Mouse (Mus musculus): ENCODE measurements at regions not wholly inside any gene's neighbourhood (a gene's known extent, or its start where the extent isn't known, plus 50 kb on each side); places are given as distances from the start of the nearest gene placed in this dataset.

DNA sequence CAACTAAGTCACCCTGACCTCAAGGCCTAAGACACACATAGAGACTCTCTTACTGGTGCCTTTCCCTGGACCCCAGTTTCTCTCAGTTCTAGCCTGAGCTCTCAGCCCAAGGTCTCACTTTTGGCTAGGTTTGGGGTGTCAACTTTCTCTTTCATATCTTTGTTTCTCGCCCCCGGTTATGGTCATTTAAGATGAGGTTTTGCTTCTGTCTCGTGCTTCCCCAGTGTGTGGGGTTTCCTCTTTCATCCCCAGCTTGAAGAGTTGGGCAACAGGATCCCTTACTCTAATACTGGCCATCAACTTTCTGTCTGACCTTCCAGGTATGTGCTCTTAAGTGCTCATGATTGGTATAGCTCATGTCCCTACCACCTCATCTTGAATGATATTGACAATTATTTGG is 67.5 kb downstream of the Lmo4 start:
- Histone ChIP-seq H3K4me2 (replicated peaks) (no peak overlapping the region), H3K27ac (replicated peaks) (no peak overlapping the region), H3K36me3 (no peaks in the 10 kb centered on the region), H3K4me1 (no peaks in the 10 kb centered on the region), H3K9me3 (no peaks in the 10 kb centered on the region), H3K4me3 (no peak overlapping the region), H3K9ac (replicated peaks) (no peak overlapping the region), H3K27me3 (no peaks in the 10 kb centered on the region)
- ATAC-seq (replicated peaks): no peak
- 93% methylated on average over 3 of the region's 3 CpGs for WGBS

DNA sequence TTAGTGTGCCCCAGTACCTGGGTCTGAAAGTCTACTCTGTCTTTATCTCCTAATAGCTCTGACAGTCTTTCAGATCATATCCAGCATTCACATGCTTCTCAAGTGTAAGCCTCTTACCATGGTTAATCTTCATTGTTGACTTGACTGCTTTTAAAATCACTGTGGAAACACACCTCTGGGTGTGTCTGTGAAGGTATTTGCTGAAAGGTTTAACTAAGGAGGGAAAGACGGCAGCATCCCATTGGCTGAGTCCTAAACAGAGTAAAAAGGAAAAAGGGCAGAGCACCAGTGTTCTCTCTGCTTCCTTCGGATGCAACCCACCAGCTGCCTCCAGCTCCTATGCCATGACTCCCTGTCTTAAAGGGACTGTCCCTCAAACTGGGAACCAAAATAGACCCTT is 68.6 kb downstream of the Lmo4 start:
- no peak overlapping the region for H3K4me2 ChIP-seq (replicated peaks)
- H3K27ac ChIP-seq (replicated peaks): no peak overlapping the region
- no peaks in the 10 kb centered on the region for H3K9me3 ChIP-seq
- H3K9ac ChIP-seq (replicated peaks): no peak overlapping the region
- 70% methylated on average over 2 of the region's 2 CpGs for WGBS
- no peaks in the 10 kb centered on the region for H3K4me1 ChIP-seq
- ATAC-seq (replicated peaks): no peak
- no peak overlapping the region for H3K4me3 ChIP-seq
- no peaks in the 10 kb centered on the region for H3K27me3 ChIP-seq
- no peaks in the 10 kb centered on the region for H3K36me3 ChIP-seq

GRCm38 (mm10) chr3:144135646-144136045 is 69.4 kb downstream of the Lmo4 start:
- Histone ChIP-seq H3K9ac (replicated peaks) (no peak overlapping the region), H3K36me3 (no peaks in the 10 kb centered on the region), H3K27me3 (no peaks in the 10 kb centered on the region), H3K4me2 (replicated peaks) (no peak overlapping the region), H3K9me3 (no peaks in the 10 kb centered on the region), H3K4me3 (no peak overlapping the region), H3K27ac (replicated peaks) (no peak overlapping the region), H3K4me1 (no peaks in the 10 kb centered on the region)
- ATAC-seq (replicated peaks): no peak
- WGBS: 96% methylated on average over 6 of the region's 6 CpGs

- Histone ChIP-seq H3K36me3 (no peaks in the 10 kb centered on the region), H3K9ac (replicated peaks) (no peak overlapping the region), H3K4me3 (no peak overlapping the region), H3K27me3 (no peaks in the 10 kb centered on the region), H3K4me2 (replicated peaks) (no peak overlapping the region), H3K4me1 (peaks cover 8% of the 10 kb centered on the region; the same call in 1 of the 2 replicates), H3K9me3 (no peaks in the 10 kb centered on the region), H3K27ac (replicated peaks) (no peak overlapping the region)
- 97% methylated on average over 4 of the region's 4 CpGs for WGBS
- no peak for ATAC-seq (replicated peaks)
Observed at GRCm38 (mm10) chr3:144128042-144128441, 77.0 kb downstream of the Lmo4 start.

GRCm38 (mm10) chr3:144124353-144124752 is 80.7 kb downstream of the Lmo4 start:
- Histone ChIP-seq H3K36me3 (no peaks in the 10 kb centered on the region), H3K27me3 (no peaks in the 10 kb centered on the region), H3K4me3 (no peak overlapping the region), H3K9ac (replicated peaks) (no peak overlapping the region), H3K27ac (replicated peaks) (no peak overlapping the region), H3K4me2 (replicated peaks) (no peak overlapping the region), H3K9me3 (no peaks in the 10 kb centered on the region), H3K4me1 (peaks cover 8% of the 10 kb centered on the region; the same call in 1 of the 2 replicates)
- 21% methylated on average over 4 of the region's 4 CpGs for WGBS
- ATAC-seq (replicated peaks): peak; percentile 93

DNA sequence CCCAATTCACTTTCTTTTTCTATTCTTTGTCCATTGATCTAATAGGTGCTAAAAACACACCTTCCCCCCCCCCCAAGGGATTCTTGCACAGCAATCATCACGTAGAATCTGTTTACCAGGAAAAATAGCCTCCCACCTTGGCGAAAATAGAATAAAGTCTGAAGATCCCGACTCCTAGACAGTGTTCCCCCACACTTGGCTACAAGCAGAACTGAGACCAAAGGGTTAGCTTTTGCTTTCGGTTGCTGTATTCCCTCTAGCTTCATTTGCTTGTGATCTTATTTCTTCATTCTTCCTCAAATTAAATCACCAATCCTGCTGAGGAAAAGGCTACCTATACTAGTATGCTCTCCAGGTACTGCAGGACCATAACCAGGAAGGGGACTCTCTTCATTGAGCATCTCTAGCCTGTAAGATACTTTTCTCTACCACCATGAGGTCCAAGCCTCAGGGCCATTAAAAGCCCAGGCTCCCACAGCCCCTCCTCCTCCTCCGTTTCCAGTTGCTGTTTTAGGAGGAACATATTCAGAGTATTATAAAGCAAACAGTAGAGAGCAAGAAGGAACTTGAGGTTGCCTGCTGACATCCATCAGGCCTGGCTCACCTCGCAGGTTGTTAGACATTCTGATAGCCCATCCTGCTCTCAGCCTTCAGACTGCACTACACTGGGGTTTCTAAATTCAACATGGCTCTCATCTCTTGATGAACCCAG is 81.5 kb downstream of the Lmo4 start:
- ATAC-seq (replicated peaks): no peak
- H3K4me2 ChIP-seq (replicated peaks): no peak overlapping the region
- no peaks in the 10 kb centered on the region for H3K36me3 ChIP-seq
- no peak overlapping the region for H3K9ac ChIP-seq (replicated peaks)
- no peak overlapping the region for H3K27ac ChIP-seq (replicated peaks)
- H3K4me1 ChIP-seq: peaks cover 8% of the 10 kb centered on the region; the same call in 1 of the 2 replicates
- WGBS: 89% methylated on average over 6 of the region's 6 CpGs
- H3K9me3 ChIP-seq: no peaks in the 10 kb centered on the region
- no peaks in the 10 kb centered on the region for H3K27me3 ChIP-seq
- H3K4me3 ChIP-seq: no peak overlapping the region

- ATAC-seq (replicated peaks): no peak
- no peak overlapping the region for H3K4me3 ChIP-seq
- H3K4me2 ChIP-seq (replicated peaks): no peak overlapping the region
- no peaks in the 10 kb centered on the region for H3K27me3 ChIP-seq
- H3K9me3 ChIP-seq: no peaks in the 10 kb centered on the region
- no peak overlapping the region for H3K27ac ChIP-seq (replicated peaks)
- H3K4me1 ChIP-seq: no peaks in the 10 kb centered on the region
- H3K36me3 ChIP-seq: no peaks in the 10 kb centered on the region
- no peak overlapping the region for H3K9ac ChIP-seq (replicated peaks)
- 72% methylated on average over 3 of the region's 3 CpGs for WGBS
Observed at GRCm38 (mm10) chr3:144119076-144119475, 85.9 kb downstream of the Lmo4 start.

DNA sequence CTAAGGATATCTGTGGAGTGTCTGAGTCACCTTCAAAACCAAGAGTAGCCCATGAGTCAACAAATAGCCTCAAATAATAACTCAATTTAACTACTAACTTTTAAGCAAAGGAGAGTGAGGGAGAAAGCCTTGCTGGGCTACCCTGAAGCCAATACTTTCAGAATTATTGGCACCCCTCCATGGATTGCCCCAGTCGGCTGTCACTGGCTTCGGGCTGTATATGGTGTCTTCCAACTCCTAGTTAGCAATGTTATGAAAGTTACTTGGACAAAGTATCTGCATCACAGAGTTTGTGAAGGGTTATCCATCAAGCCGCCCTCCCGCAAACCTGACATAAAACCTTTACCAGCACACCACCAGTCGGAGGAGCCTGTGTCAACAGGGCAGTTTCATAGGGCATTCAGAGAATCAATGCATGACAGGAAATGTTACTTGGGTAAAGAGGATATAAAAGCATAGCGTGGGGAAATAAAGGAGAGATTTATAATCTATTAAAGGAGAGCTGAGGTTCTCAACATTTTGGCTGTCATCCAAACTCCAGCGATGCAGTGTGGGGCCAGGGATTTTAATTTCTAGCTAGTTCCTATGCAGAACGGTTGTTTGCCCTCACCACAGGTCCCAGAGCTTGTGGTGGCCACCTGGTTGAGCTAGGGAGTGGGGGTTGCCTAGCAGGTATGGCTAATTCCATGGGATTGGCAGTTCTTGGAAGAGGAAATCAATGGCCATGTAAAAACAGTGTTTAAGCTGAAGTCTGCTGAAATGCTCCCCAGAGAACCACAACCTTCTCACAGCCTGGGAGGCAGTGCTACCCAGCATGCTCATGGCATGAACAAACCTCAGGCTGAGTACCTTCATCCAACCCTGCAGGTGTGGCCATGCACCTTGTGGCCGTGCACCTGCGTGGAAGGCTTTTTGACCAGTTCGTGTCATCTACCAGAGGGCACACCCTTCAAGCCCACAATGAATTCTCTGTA is 91.1 kb downstream of the Lmo4 start:
- Histone ChIP-seq H3K36me3 (no peaks in the 10 kb centered on the region), H3K9ac (replicated peaks) (no peak overlapping the region), H3K9me3 (no peaks in the 10 kb centered on the region), H3K4me3 (no peak overlapping the region), H3K27me3 (no peaks in the 10 kb centered on the region), H3K27ac (replicated peaks) (no peak overlapping the region), H3K4me2 (replicated peaks) (no peak overlapping the region), H3K4me1 (no peaks in the 10 kb centered on the region)
- WGBS: 81% methylated on average over 11 of the region's 11 CpGs
- ATAC-seq (replicated peaks): no peak

- H3K4me2 ChIP-seq (replicated peaks): no peak overlapping the region
- WGBS: 82% methylated on average over 5 of the region's 5 CpGs
- no peaks in the 10 kb centered on the region for H3K27me3 ChIP-seq
- no peaks in the 10 kb centered on the region for H3K9me3 ChIP-seq
- H3K9ac ChIP-seq (replicated peaks): no peak overlapping the region
- H3K36me3 ChIP-seq: no peaks in the 10 kb centered on the region
- ATAC-seq (replicated peaks): no peak
- H3K27ac ChIP-seq (replicated peaks): no peak overlapping the region
- H3K4me3 ChIP-seq: no peak overlapping the region
- peaks cover 20% of the 10 kb centered on the region for H3K4me1 ChIP-seq
Observed at GRCm38 (mm10) chr3:144110331-144111080, 94.5 kb downstream of the Lmo4 start.

DNA sequence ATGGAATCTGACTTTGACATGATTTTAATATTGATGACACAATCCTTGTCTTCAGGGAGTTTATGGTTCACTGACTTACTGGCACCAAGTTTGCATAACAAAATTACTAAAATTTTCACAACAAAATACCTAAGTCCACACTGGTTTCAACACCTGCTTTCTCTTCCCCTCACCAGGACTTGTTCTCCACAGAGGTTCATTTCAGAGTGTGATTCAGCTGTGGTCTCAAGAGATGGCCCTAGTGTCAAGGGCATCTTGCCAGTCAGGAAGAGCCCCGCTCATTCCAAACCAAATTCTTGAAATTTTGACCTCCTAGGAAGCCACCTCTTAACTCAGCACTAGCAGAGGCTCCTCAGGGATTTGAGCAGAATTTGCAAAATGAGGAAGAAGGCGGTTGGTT is 95.3 kb downstream of the Lmo4 start:
- no peak overlapping the region for H3K4me2 ChIP-seq (replicated peaks)
- H3K9me3 ChIP-seq: no peaks in the 10 kb centered on the region
- no peak for ATAC-seq (replicated peaks)
- no peak overlapping the region for H3K9ac ChIP-seq (replicated peaks)
- 79% methylated on average over 2 of the region's 2 CpGs for whole genome bisulfite sequencing
- no peaks in the 10 kb centered on the region for H3K36me3 ChIP-seq
- H3K27ac ChIP-seq (replicated peaks): no peak overlapping the region
- H3K27me3 ChIP-seq: no peaks in the 10 kb centered on the region
- H3K4me3 ChIP-seq: no peak overlapping the region
- peaks cover 20% of the 10 kb centered on the region for H3K4me1 ChIP-seq

DNA sequence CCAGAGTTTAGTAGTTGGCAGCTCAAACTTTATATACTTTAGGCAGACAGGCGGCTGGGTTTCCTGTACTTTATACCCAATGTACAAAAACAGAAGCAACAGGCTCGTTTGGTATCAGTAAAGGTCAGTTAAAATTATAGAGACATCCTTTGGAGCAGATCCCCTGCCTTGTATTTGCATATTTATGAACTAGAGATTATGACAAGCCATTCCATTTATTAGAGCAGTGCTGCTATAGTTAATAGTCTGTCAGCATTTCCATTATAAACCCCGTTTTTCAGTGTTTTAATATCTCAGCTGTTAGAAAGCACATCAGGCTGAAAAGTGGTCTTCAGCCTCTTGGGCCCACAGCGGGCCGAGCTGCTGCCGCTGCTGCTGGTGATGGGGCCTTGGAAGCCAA is 96.7 kb downstream of the Lmo4 start:
- WGBS: 48% methylated on average over 6 of the region's 6 CpGs
- no peak overlapping the region for H3K4me3 ChIP-seq
- no peaks in the 10 kb centered on the region for H3K9me3 ChIP-seq
- H3K9ac ChIP-seq (replicated peaks): no peak overlapping the region
- H3K36me3 ChIP-seq: no peaks in the 10 kb centered on the region
- peaks cover 20% of the 10 kb centered on the region for H3K4me1 ChIP-seq
- no peak; the same call in 1 of the 2 replicates for ATAC-seq (replicated peaks)
- H3K27ac ChIP-seq (replicated peaks): peak overlapping the region; percentile 51; the same call in 1 of the 2 replicates
- H3K4me2 ChIP-seq (replicated peaks): no peak overlapping the region
- no peaks in the 10 kb centered on the region for H3K27me3 ChIP-seq

DNA sequence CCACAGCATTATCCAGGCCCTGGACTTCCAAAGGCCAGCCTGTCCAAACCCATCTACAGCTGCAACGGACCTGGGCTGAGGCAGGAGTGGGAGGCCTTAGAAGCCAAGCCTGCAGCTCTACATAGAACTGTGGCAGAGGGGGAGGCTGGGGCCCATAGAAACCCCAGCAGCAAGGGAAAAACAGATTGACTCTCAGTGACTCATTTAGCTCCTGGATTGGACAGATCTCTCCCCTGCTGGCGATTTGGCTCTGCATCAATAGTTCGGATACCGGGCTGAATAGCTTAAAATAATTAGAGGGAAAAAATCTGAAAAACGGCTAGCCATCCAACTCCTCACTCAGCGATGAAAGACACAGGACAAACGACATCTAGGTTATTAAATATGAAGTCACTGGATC is 97.4 kb downstream of the Lmo4 start:
- Histone ChIP-seq H3K27ac (replicated peaks) (peak overlapping the region; percentile 51), H3K36me3 (no peaks in the 10 kb centered on the region), H3K9me3 (no peaks in the 10 kb centered on the region), H3K4me2 (replicated peaks) (no peak overlapping the region), H3K4me1 (peaks cover 20% of the 10 kb centered on the region), H3K4me3 (no peak overlapping the region), H3K27me3 (no peaks in the 10 kb centered on the region), H3K9ac (replicated peaks) (no peak overlapping the region)
- ATAC-seq (replicated peaks): peak; percentile 94
- 14% methylated on average over 7 of the region's 7 CpGs for WGBS
